Mouse (Mus musculus) left cerebral cortex, postnatal 25 days (tissue): ENCODE measurements at regions not wholly inside any gene's neighbourhood (a gene's known extent, or its start where the extent isn't known, plus 50 kb on each side); places are given as distances from the start of the nearest gene placed in this dataset.

ENCODE experiments used
- DNase-seq, 2 experiments: peaks; one replicate each; pipeline ENCODE4 v3.0.0; 2022; ENCODE audit warnings: low spot score in 2 of 2, mixed read lengths in 1 of 2
- intact Hi-C: fragments of 180-260 bp; cut with DNase I; formaldehyde crosslinking; loops from one replicate; pipeline ENCODE4 v1.15.1; 2025

GRCm38 (mm10) chr2:97849216-97849615 lies 812.8 kb upstream of the Gm10801 start:
- intact Hi-C loops: loop anchor here (5.0 kb wide), 1 partner anchor 142 kb away; no protein-coding TSS in a partner anchor
- DNase-seq: peak in 1 of 2 experiments; percentile 69

DNA sequence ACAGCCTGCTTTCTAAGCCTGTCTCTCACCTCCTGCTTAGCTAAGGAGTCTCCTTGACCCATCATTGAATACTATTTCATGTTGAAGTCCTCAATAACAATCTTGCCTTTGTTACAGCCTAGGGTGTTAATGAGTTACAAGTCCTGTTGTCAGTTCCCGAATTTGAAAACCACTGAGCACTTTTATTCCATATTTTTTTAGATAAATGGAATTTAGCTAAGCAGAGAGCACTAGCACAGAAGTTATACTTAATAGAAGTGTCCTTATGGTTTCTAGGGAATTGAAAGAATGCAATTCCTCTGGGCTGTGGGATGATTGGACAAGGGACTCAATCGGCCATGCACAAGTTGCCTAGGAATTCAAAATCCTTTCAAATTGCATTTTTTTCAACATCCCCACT lies 790.8 kb upstream of the Gm10801 start:
- no peak for DNase-seq
- intact Hi-C loops: no loop called here
